9 mouse cellular contexts compared by ENCODE assay signal in genomic region chr17:35358763-35359469, GRCm38 (mm10). TPM values are rescaled to one million over a fixed set of nuclear protein-coding genes. Genes with fewer than 3 reads are reported as not detected.
A peak's percentile ranks its signal among the peaks of the same experiment; 100 is the strongest.
DNase-seq lines count a peak whose midpoint lies in the region; ATAC-seq and TF ChIP-seq lines count a peak whose summit lies in the region.
"Had no signal": no experiment of that assay in that cellular context is flagged by ENCODE, and none has a peak within 500 bp of the region (broad histone marks: within the 10 kb centered on the region; RNA-seq: fewer than 3 reads in every experiment).

No protein-coding gene starts in this region.

- no peaks in the 10 kb centered on the region for H3K36me3 ChIP-seq in embryonic facial prominence, embryonic 13.5 days
- no peaks in the 10 kb centered on the region for H3K36me3 ChIP-seq in intestine, embryonic 14.5 days (ENCODE audit: control insufficient read depth, insufficient read depth, low read length)
- H3K36me3 ChIP-seq in neural tube, embryonic 12.5 days, result no peaks in the 10 kb centered on the region

- ATAC-seq in embryonic facial prominence, embryonic 13.5 days (ENCODE audit: insufficient number of reproducible peaks, insufficient read depth, low FRiP score, low TSS enrichment, low read depth), result no peak
- ATAC-seq in intestine, embryonic 14.5 days (replicated peaks; ENCODE audit: low FRiP score, low TSS enrichment, low read depth), result no peak
- ATAC-seq in neural tube, embryonic 12.5 days (ENCODE audit: low FRiP score, low read depth), result no peak
- ATAC-seq: Patski had no signal

- H3K27me3 ChIP-seq in embryonic facial prominence, embryonic 13.5 days, result peaks cover 30% of the 10 kb centered on the region
- H3K27me3 ChIP-seq in intestine, embryonic 14.5 days (replicated peaks; ENCODE audit: control insufficient read depth, insufficient read depth, low read length), result peaks cover 10% of the 10 kb centered on the region
- peaks cover 15% of the 10 kb centered on the region for H3K27me3 ChIP-seq in neural tube, embryonic 12.5 days (replicated peaks)
- H3K27me3 ChIP-seq: Patski had no signal

- WGBS in embryonic facial prominence, embryonic 13.5 days, result 8% methylated on average over 38 of the region's 38 CpGs
- WGBS in intestine, embryonic 14.5 days, result 9% methylated on average over 36 of the region's 38 CpGs
- 8% methylated on average over 38 of the region's 38 CpGs for WGBS in neural tube, embryonic 12.5 days

- no peak overlapping the region for H3K27ac ChIP-seq in left cerebral cortex, adult 2 months
- H3K27ac ChIP-seq in embryonic facial prominence, embryonic 13.5 days, result no peak overlapping the region
- H3K27ac ChIP-seq in intestine, embryonic 14.5 days (ENCODE audit: low read depth), result no peak overlapping the region
- no peak overlapping the region for H3K27ac ChIP-seq in neural tube, embryonic 12.5 days

- H3K9ac ChIP-seq in embryonic facial prominence, embryonic 13.5 days, result peak overlapping the region; percentile 58
- 0 out of 2 replicates have a peak overlapping the region, but pooled peaks have one; percentile 22 for H3K9ac ChIP-seq in intestine, embryonic 14.5 days (ENCODE audit: low read length)
- H3K9ac ChIP-seq in neural tube, embryonic 12.5 days, result 0 out of 2 replicates have a peak overlapping the region, but pooled peaks have one; percentile 40

- peak overlapping the region; percentile 65 for H3K4me2 ChIP-seq in embryonic facial prominence, embryonic 13.5 days
- H3K4me2 ChIP-seq in intestine, embryonic 14.5 days (ENCODE audit: low read length), result peak overlapping the region; percentile 71
- H3K4me2 ChIP-seq in neural tube, embryonic 12.5 days (replicated peaks), result peak overlapping the region; percentile 74

- H3K4me3 ChIP-seq in left cerebral cortex, adult 2 months, result 0 out of 2 replicates have a peak overlapping the region, but pooled peaks have one; percentile 9
- peak overlapping the region; percentile 42 for H3K4me3 ChIP-seq in embryonic facial prominence, embryonic 13.5 days
- H3K4me3 ChIP-seq in intestine, embryonic 14.5 days (ENCODE audit: low read depth, low read length), result peak overlapping the region; percentile 36
- peak overlapping the region; percentile 37 for H3K4me3 ChIP-seq in neural tube, embryonic 12.5 days

- H3K4me1 ChIP-seq in embryonic facial prominence, embryonic 13.5 days, result peaks cover 7% of the 10 kb centered on the region
- no peaks in the 10 kb centered on the region for H3K4me1 ChIP-seq in intestine, embryonic 14.5 days (replicated peaks; ENCODE audit: control insufficient read depth, insufficient read depth, low read length)
- H3K4me1 ChIP-seq in neural tube, embryonic 12.5 days, result peaks cover 9% of the 10 kb centered on the region

- intact Hi-C loops in left cerebral cortex, adult 2 months (cut with DNase I), result no loop called here
- intact Hi-C loops in left cerebral cortex, postnatal 36 days (cut with DNase I), result no loop called here

- H3K9me3 ChIP-seq in embryonic facial prominence, embryonic 13.5 days, result 0 out of 2 replicates have a peak, but pooled peaks cover 9% of the 10 kb centered on the region
- peaks cover 3% of the 10 kb centered on the region; the same call in 1 of the 2 replicates for H3K9me3 ChIP-seq in intestine, embryonic 14.5 days (ENCODE audit: control insufficient read depth, low read length)
- peaks cover 7% of the 10 kb centered on the region for H3K9me3 ChIP-seq in neural tube, embryonic 12.5 days

- no peak for DNase-seq in left cerebral cortex, adult 2 months (ENCODE audit: extremely low spot score in 1 of 2, low spot score in 2 of 2)
- no peak for DNase-seq in left cerebral cortex, postnatal 36 days (ENCODE audit: low spot score in 2 of 2)
- DNase-seq in intestine, embryonic 14.5 days (ENCODE audit: low spot score), result peak; percentile 55
- no peak for DNase-seq in ovary, postnatal 36 days (ENCODE audit: low spot score)
- no peak for DNase-seq in layer of hippocampus, adult 8-10 months (ENCODE audit: low spot score in 2 of 2)
- DNase-seq in urinary bladder, postnatal 14 days (ENCODE audit: low spot score), result no peak

- TF ChIP-seq CTCF in left cerebral cortex, adult 2 months (IDR thresholded peaks at IDR 0.05), result no peak

RNA-seq across cellular contexts. Expression of gene H2-Q2, which starts 16.9 kb away (rescaled TPM):
- 1 to 10 TPM in 1 of 2 experiments, under 1 TPM in 1; 0.54 to 1.1 TPM for total RNA-seq in left cerebral cortex, adult 2 months (2021)
- total RNA-seq in left cerebral cortex, postnatal 36 days (2021), result under 1 TPM in 1 of 2 experiments, not detected in 1; 0.43 TPM
- 1.2 TPM in 1 of 2 replicates, not detected in the other for polyA plus RNA-seq in embryonic facial prominence, embryonic 13.5 days (2015; fragmentation: Nextera tagmentation; extraction: Ambion mirVana)
- polyA plus RNA-seq in intestine, embryonic 14.5 days (2014; fragmentation: Nextera tagmentation; extraction: Ambion mirVana), result 37.3 and 39.1 TPM in 2 replicates
- 0.28 and 0.42 TPM in 2 replicates for polyA plus RNA-seq in neural tube, embryonic 12.5 days (2016; fragmentation: Nextera tagmentation; extraction: Ambion mirVana)
- 1 to 10 TPM in 1 of 4 experiments, under 1 TPM in 2, not detected in 1; 0.64 to 2.6 (median 0.81) TPM for total RNA-seq in layer of hippocampus, adult 8-10 months (2022)
- polyA plus RNA-seq: Patski had no signal

RNA-seq across cellular contexts. Expression of gene H2-Q4, which starts 20.5 kb away (rescaled TPM):
- 1 to 10 TPM; 2.2 to 3.1 TPM for total RNA-seq in left cerebral cortex, adult 2 months (2021)
- total RNA-seq in left cerebral cortex, postnatal 36 days (2021), result 1 to 10 TPM; 1.7 to 1.9 TPM
- polyA plus RNA-seq in embryonic facial prominence, embryonic 13.5 days (2015; fragmentation: Nextera tagmentation; extraction: Ambion mirVana), result 1.6 and 2.1 TPM in 2 replicates
- polyA plus RNA-seq in intestine, embryonic 14.5 days (2014; fragmentation: Nextera tagmentation; extraction: Ambion mirVana), result 2.5 and 4.4 TPM in 2 replicates
- 2.7 and 3.2 TPM in 2 replicates for polyA plus RNA-seq in neural tube, embryonic 12.5 days (2016; fragmentation: Nextera tagmentation; extraction: Ambion mirVana)
- total RNA-seq in layer of hippocampus, adult 8-10 months (2022), result 10 to 100 TPM in 2 of 4 experiments, 1 to 10 TPM in 2; 2.5 to 10.6 (median 6.7) TPM

RNA-seq across cellular contexts. Expression of gene H2-Q1, which starts 38.7 kb away (rescaled TPM):
- under 1 TPM in 1 of 2 experiments, not detected in 1; 0.79 TPM for total RNA-seq in left cerebral cortex, adult 2 months (2021)
- under 1 TPM; 0.39 to 0.74 TPM for total RNA-seq in left cerebral cortex, postnatal 36 days (2021)
- polyA plus RNA-seq in embryonic facial prominence, embryonic 13.5 days (2015; fragmentation: Nextera tagmentation; extraction: Ambion mirVana), result not detected in 2 replicates
- 1.2 and 1.6 TPM in 2 replicates for polyA plus RNA-seq in intestine, embryonic 14.5 days (2014; fragmentation: Nextera tagmentation; extraction: Ambion mirVana)
- polyA plus RNA-seq in neural tube, embryonic 12.5 days (2016; fragmentation: Nextera tagmentation; extraction: Ambion mirVana), result 0.06 and 0.10 TPM in 2 replicates
- 1 to 10 TPM in 2 of 4 experiments, under 1 TPM in 2; 0.85 to 2.5 (median 1.2) TPM for total RNA-seq in layer of hippocampus, adult 8-10 months (2022)
